Mouse (Mus musculus) MEL (cell line): Measurements from ENCODE around the gene Tmed2.

ENCODE experiments used
- CHD2 ChIP-seq: IDR thresholded peaks from 2 replicates; pipeline ENCODE4 v1.6.1; 2011; ENCODE audit warnings: low read length, improper control_type of control experiment
- CTCF ChIP-seq, 3 experiments: IDR thresholded peaks in 2 of 3; conservative IDR thresholded peaks in 1 of 3; 2 replicates each; pipeline ENCODE4 v1.5.1; 2011 to 2012; ENCODE audit warnings: low read length in 3 of 3, low read depth in 2 of 3, mild to moderate bottlenecking in 2 of 3, improper control_type of control experiment in 1 of 3, inconsistent platforms in 1 of 3, mixed read lengths in 1 of 3, moderate library complexity in 1 of 3; ENCODE audit not compliant: control insufficient read depth in 1 of 3, insufficient read depth in 1 of 3, poor library complexity in 1 of 3, severe bottlenecking in 1 of 3
- E2F4 ChIP-seq: IDR thresholded peaks from 2 replicates; pipeline ENCODE4 v1.6.1; 2011; ENCODE audit warnings: low read depth, low read length, improper control_type of control experiment, borderline replicate concordance
- POLR2A ChIP-seq, 2 experiments: IDR thresholded peaks; 2 replicates each; pipeline ENCODE4 v1.6.1; 2011 to 2012; ENCODE audit warnings: low read length in 2 of 2, mild to moderate bottlenecking in 2 of 2, control low read depth in 1 of 2, improper control_type of control experiment in 1 of 2, low read depth in 1 of 2, moderate library complexity in 1 of 2; ENCODE audit not compliant: control insufficient read depth in 1 of 2, insufficient read depth in 1 of 2, poor library complexity in 1 of 2
- SIN3A ChIP-seq: IDR thresholded peaks from 2 replicates; pipeline ENCODE4 v1.6.1; 2012; ENCODE audit warnings: low read length, improper control_type of control experiment, inconsistent platforms
- TAL1 ChIP-seq: IDR thresholded peaks from 2 replicates; pipeline ENCODE4 v1.6.1; 2012; ENCODE audit warnings: mild to moderate bottlenecking, inconsistent platforms, low read length, moderate library complexity, mixed read lengths
- USF1 ChIP-seq: IDR thresholded peaks from 2 replicates; pipeline ENCODE4 v1.6.1; 2014; ENCODE audit warnings: low read depth, mild to moderate bottlenecking, inconsistent platforms, low read length, improper control_type of control experiment, moderate library complexity
- ZC3H11A ChIP-seq: IDR thresholded peaks from 2 replicates; pipeline ENCODE4 v1.6.1; 2012; ENCODE audit warnings: low read depth, mild to moderate bottlenecking, inconsistent platforms, low read length, improper control_type of control experiment
- ZKSCAN1 ChIP-seq: IDR thresholded peaks from 2 replicates; pipeline ENCODE4 v1.6.1; 2012; ENCODE audit warnings: low read depth, mild to moderate bottlenecking, inconsistent platforms, low read length, improper control_type of control experiment, moderate library complexity
- ZNF384 ChIP-seq: IDR thresholded peaks from 2 replicates; pipeline ENCODE4 v1.6.1; 2012; ENCODE audit warnings: low read depth, mild to moderate bottlenecking, inconsistent platforms, low read length, improper control_type of control experiment

GRCm38 (mm10) chr5:124529697-124530096 lies 10.8 kb upstream of the Tmed2 start:
- no peak for TF ChIP-seq ZC3H11A
- no peak for TF ChIP-seq TAL1
- no peak for TF ChIP-seq CTCF (IDR thresholded peaks at IDR 0.05 in 2 of 3, conservative IDR thresholded peaks at IDR 0.05 in 1 of 3; ENCODE audit: control insufficient read depth in 1 of 3, insufficient read depth in 1 of 3, low read depth in 2 of 3, low read length in 3 of 3, poor library complexity in 1 of 3, severe bottlenecking in 1 of 3)
- no peak for TF ChIP-seq SIN3A
- TF ChIP-seq ZKSCAN1 = no peak
- TF ChIP-seq POLR2A (IDR thresholded peaks at IDR 0.05; ENCODE audit: control insufficient read depth in 1 of 2, insufficient read depth in 1 of 2, low read depth in 1 of 2, low read length in 2 of 2, poor library complexity in 1 of 2) = no peak
- TF ChIP-seq ZNF384 = no peak
- TF ChIP-seq E2F4 = no peak
- no peak for TF ChIP-seq CHD2
- no peak for TF ChIP-seq USF1
